Mouse (Mus musculus) splenic B cell, adult 2 months (primary cell): Measurements from ENCODE around the gene Pgm5.

Experiments
- DNase-seq: peaks from one replicate; pipeline ENCODE4 v3.0.0-alpha.2; 2011; ENCODE audit warnings: low read depth, low spot score
- H3K27me3 ChIP-seq: 2 replicates; pipeline ENCODE4 v1.6.1; 2012; ENCODE audit warnings: mild to moderate bottlenecking, low read length, moderate library complexity, mixed read lengths; ENCODE audit not compliant: control insufficient read depth, poor library complexity, insufficient read depth, severe bottlenecking
- H3K36me3 ChIP-seq: 2 replicates; pipeline ENCODE4 v1.6.1; 2012; ENCODE audit warnings: mild to moderate bottlenecking, low read length, moderate library complexity, mixed read lengths; ENCODE audit not compliant: control insufficient read depth, poor library complexity, insufficient read depth, severe bottlenecking

Pgm5 gene

DNA sequence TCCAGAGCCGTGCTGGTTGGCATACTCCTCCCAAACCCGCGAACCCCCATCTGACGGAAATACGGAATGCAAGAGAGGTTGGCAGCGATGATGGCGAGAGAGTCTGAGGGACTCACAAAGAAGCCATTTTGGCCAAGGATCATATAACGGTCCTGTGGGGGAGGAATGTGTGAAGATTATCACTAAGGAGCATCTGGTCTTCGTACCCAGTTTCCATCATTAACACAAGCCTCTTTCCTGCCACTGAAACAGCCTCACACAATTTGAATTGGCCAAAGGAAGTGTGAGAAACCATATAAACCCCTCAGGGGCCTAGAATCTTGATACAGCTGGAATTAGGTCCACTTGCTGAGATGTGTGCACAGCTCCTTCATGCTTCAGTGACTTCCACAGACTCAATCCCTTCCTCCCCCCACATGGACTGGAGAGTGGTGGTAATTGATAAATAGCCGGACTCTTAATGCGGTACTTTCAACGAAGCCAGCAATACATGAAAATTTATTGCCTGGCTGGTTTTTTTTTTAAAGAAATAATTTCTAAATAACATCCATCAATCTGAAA lies 45.9 kb downstream of the Pgm5 start:
- Histone ChIP-seq H3K27me3 (no peaks in the 10 kb centered on the region), H3K36me3 (no peaks in the 10 kb centered on the region)
- no peak for DNase-seq

DNA sequence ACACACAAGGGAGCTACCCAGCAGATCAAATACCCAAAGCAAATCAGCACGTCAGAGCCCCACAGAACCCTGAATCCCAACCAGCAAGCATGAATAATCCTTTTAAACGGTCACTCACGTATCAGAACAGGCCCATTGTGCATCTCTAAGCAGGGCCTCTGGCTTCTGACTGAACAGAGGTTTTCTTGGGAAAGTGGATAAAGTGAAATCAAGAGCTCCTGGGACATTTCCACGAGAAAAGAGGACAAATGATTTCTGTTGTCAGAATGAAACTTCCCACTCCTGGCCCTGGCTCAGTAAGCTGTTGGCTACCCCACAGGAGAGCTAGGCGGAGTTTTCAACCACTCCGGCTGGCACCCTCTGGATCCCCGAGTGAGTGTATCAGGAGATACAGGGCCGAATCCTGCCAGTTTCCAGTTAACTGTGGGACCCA lies 48.8 kb downstream of the Pgm5 start:
- no peak for DNase-seq

DNA sequence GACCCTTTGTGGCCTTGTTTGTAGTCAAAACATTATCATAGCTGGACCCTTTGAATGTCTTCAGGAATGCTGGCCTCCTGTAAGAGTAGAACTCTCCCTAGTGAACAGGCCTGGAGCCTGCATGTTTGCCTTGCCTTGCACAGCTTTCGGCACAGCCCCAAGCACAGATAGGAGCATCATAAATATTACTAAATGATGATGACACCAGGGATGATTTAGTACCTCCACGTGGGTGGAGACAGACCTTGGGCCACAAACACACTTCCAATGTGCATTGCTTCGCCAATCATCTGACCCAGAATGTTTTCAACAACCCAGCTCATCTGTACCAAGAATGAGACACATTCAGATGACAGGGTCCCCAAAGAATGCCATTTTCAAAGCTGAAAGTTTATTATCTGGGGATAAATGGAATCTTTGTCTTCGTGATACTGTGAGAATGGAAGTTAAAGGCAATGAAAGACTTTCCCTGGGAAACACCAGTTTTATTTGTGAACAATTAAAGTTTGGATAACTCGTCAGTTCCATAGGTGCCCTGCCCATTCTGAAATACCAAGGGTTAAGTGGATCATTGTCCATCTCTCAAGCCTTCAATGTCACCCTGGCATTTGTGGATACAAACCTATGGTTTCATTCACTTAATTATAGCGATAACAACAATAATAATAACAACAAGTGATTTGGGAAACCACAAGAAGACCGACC lies 49.4 kb downstream of the Pgm5 start:
- H3K36me3 ChIP-seq: no peaks in the 10 kb centered on the region
- DNase-seq: no peak
- no peaks in the 10 kb centered on the region for H3K27me3 ChIP-seq

More for the DNA sequence above, 48.8 kb downstream of the Pgm5 start:
- Histone ChIP-seq H3K36me3 (no peaks in the 10 kb centered on the region), H3K27me3 (no peaks in the 10 kb centered on the region)

DNA sequence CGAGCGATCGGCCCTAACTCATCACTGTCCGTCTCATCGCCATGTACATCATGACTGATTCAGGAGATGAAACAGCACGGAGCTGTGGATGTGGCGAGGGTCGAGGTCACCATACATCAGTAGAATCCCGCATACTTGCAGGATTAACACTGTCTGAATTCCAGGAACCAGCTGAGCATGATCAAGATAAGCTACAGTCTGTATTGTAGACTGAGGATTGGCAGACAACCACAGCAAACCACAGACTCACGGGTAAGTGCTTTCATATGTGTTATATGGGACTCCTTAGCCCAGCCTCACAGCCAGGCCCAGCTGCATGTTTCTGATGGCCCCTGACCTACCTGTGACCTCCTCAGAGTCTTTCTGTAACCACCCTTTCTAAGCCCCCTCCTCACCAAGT lies 50.2 kb downstream of the Pgm5 start:
- Histone ChIP-seq H3K36me3 (no peaks in the 10 kb centered on the region), H3K27me3 (no peaks in the 10 kb centered on the region)
- DNase-seq: no peak

- Histone ChIP-seq H3K36me3 (no peaks in the 10 kb centered on the region), H3K27me3 (no peaks in the 10 kb centered on the region; the same call in 1 of the 2 replicates)
- no peak for DNase-seq
These were observed 55.6 kb downstream of the Pgm5 start for GRCm38 (mm10) chr19:24806013-24806412.

GRCm38 (mm10) chr19:24797606-24798005 lies 64.0 kb downstream of the Pgm5 start:
- DNase-seq: no peak
- Histone ChIP-seq H3K36me3 (no peaks in the 10 kb centered on the region), H3K27me3 (no peaks in the 10 kb centered on the region; the same call in 1 of the 2 replicates)

DNA sequence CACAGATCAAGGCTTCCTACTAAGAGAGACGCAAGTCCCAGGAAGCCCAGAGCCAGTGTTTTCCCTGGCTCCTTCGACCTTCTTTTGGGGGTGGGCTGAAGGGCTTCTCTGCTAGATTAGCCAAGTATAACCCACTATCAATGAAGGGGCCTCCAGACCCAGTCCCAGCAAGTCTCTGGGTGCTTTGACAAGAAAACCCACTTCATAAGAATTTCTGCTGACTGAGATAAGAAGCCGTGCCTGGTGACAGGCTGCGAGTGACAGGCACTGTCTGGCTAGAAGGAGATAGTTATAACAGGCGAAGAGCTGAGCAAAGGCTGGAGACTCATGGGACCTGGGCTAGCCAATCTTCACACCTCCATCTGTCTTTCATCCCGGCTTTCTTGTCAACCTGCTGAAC lies 67.3 kb downstream of the Pgm5 start:
- no peaks in the 10 kb centered on the region for H3K36me3 ChIP-seq
- DNase-seq: no peak
- H3K27me3 ChIP-seq: no peaks in the 10 kb centered on the region; the same call in 1 of the 2 replicates

DNA sequence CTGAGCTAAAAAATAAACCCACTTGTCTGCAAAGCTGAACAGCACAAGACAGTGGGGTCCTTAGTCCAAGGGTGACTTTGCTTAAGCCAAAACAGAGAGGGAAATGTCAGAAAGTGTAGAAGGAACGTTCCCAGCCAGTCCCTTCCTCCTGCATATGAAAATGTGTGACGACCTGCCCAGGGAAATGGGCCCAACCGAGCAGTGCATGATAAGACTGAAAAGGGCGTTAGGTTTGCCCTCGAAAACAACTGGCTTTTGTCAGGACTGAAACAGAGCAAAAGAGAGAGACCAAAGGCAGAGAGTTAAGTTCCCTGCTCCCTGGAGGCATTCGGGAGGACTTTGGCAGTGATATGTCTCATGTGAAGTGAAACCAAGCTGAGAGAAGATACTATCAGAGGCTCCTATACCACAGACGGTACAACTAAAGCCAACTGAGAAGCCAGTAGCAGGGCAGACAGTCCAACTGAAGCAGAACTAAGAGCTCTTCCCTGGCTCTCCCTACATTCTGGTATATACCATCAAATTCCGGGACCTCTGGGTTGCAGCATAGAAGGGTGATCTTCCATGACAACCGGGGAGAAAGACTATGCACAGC lies 68.0 kb downstream of the Pgm5 start:
- Histone ChIP-seq H3K27me3 (no peaks in the 10 kb centered on the region; the same call in 1 of the 2 replicates), H3K36me3 (no peaks in the 10 kb centered on the region)
- DNase-seq: no peak

GRCm38 (mm10) chr19:24792876-24793275 lies 68.8 kb downstream of the Pgm5 start:
- Histone ChIP-seq H3K27me3 (no peaks in the 10 kb centered on the region; the same call in 1 of the 2 replicates), H3K36me3 (no peaks in the 10 kb centered on the region)
- no peak for DNase-seq

DNA sequence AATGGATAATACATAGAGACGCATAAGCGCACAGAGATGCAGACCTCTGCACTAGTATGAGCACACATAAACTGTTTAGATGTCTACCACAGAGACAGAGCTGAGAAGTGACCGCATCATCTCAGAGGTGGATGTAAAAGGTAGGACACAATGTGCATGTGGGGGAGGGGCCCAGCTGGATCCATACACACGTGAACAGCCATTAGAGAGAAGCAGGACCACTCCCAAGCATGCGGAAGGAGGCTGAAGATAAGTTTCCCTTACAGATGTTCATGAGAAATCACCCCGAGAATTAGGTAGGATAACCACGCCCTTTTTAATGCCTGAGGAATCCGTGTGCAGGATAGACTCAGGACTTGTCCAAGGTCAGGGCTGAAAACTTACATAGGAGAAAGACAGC lies 75.8 kb downstream of the Pgm5 start:
- no peak for DNase-seq
- Histone ChIP-seq H3K36me3 (no peaks in the 10 kb centered on the region), H3K27me3 (no peaks in the 10 kb centered on the region; the same call in 1 of the 2 replicates)

- no peak for DNase-seq
- Histone ChIP-seq H3K27me3 (no peaks in the 10 kb centered on the region; the same call in 1 of the 2 replicates), H3K36me3 (no peaks in the 10 kb centered on the region)
These were observed 76.5 kb downstream of the Pgm5 start for GRCm38 (mm10) chr19:24785056-24785675.

DNA sequence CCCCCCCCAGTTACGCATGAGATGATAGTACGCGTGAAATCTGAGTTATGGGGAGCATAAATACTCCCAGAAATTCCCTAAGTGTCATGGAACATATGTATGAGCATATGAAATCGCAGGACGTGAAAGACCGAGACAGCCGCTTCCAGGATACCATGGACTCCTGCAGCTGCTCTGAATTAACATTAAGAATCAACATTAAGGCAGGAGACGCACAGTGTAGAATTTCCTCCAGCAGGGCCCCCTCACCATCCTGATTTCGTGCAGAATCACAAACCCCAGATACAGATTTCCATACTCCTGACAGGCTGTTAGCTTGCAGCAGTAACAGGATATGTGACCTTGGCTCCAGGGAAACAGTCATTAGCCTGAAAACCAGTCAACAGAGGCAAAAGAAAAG lies 77.9 kb downstream of the Pgm5 start:
- H3K27me3 ChIP-seq: no peaks in the 10 kb centered on the region
- no peaks in the 10 kb centered on the region for H3K36me3 ChIP-seq
- no peak for DNase-seq

DNA sequence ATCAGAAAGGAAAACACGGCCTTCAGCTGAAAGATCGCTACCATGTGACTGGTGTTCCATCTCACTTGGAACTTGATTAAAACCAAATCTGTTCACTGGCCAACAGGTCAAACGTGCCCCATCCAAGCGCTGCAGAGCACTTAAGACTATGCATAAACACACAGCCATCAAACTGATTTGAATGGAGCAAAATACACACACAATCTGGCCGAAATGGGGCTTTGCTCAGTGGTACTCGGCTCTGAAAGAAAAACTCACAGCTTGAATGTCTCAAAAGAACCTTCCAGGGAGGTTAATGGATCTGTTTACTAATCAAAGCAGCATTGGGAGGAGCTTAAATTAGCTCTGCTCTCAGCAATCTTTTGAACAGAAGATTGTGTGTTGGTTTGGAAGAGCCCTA lies 81.7 kb downstream of the Pgm5 start:
- Histone ChIP-seq H3K36me3 (no peaks in the 10 kb centered on the region), H3K27me3 (no peaks in the 10 kb centered on the region)
- DNase-seq: no peak

DNA sequence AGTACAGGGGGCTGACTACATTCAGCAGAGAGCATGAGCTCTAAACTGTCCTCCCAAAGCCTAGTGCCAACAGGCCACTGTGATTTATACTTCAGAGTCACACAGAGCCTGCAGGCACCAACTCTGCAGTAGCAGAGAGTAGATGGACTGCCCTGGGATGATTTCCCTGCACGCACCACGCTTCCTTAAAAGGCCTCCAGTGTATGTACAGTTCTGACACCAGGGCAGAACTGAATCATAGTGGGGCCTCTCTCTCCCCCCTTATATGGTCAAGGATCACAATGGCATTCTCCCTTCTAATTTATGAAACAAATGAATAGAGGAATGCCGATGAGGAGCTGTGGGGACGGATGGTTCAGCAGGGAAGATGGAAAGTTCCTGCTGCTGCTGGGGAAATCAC lies 91.3 kb downstream of the Pgm5 start:
- H3K36me3 ChIP-seq: no peaks in the 10 kb centered on the region
- no peaks in the 10 kb centered on the region for H3K27me3 ChIP-seq
- no peak for DNase-seq

DNA sequence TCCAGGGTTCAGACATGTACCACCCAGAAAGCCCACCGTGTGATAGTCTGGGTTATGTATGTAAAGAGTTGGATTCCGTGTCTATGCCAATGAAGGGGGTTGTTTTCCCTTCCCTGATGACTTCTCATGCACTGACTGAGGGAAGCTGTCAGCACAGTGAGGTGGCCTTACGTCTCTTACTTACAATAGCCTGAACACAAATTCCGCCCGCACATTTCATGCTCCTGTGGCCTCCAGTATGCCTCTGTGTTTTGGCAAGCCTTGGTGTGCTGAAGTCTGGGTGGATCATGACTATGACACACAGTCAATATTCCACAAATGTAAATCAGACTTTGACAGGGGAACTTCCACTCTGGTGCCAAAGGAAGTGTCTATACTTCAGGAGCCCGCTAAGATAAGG lies 94.3 kb downstream of the Pgm5 start:
- Histone ChIP-seq H3K27me3 (no peaks in the 10 kb centered on the region), H3K36me3 (no peaks in the 10 kb centered on the region)
- no peak for DNase-seq
